Mouse (Mus musculus): Measurements from ENCODE around the gene Cenpp.

GRCm38 (mm10) chr13:49639965-49640364 lies 12.6 kb downstream of the Cenpp start:
- no peak for TF ChIP-seq CTCF (IDR thresholded peaks at IDR 0.05; ENCODE audit: insufficient read depth, low read depth, low read length)
- no peak for TF ChIP-seq POLR2A (IDR thresholded peaks at IDR 0.05; ENCODE audit: insufficient read depth, low read depth, low read length)

Data from olfactory bulb, adult 2 months (tissue).